Comparison of ENCODE assay signal across 12 mouse cellular contexts in genomic region chr10:76798751-76799585, GRCm38 (mm10).
DNase-seq lines count a peak whose midpoint lies in the region; ATAC-seq and TF ChIP-seq lines count a peak whose summit lies in the region.
"Had no signal": no experiment of that assay in that cellular context is flagged by ENCODE, and none has a peak within 500 bp of the region (broad histone marks: within the 10 kb centered on the region; RNA-seq: fewer than 3 reads in every experiment).

No protein-coding gene starts in this region.

- no peaks in the 10 kb centered on the region for H3K9me3 ChIP-seq in heart, embryonic 14.5 days (ENCODE audit: control insufficient read depth, low read length)
- no peaks in the 10 kb centered on the region for H3K9me3 ChIP-seq in intestine, postnatal 0 days (ENCODE audit: control insufficient read depth)
- H3K9me3 ChIP-seq: hindbrain, embryonic 10.5 days had no signal

- H3K36me3 ChIP-seq in heart, embryonic 14.5 days (ENCODE audit: control insufficient read depth, insufficient read depth, low read length): no peaks in the 10 kb centered on the region
- H3K36me3 ChIP-seq in intestine, postnatal 0 days (ENCODE audit: control insufficient read depth, insufficient read depth): no peaks in the 10 kb centered on the region; the same call in 1 of the 2 replicates
- H3K36me3 ChIP-seq in small intestine, adult 2 months (ENCODE audit: control insufficient read depth, insufficient read depth, low read length): no peaks in the 10 kb centered on the region

- intact Hi-C loops in left cerebral cortex, postnatal 25 days (cut with DNase I): no loop called here

- no peak for DNase-seq in heart, adult 8-10 months (ENCODE audit: low spot score)
- DNase-seq in CD8-positive naive resting alpha-beta T cell, adult 2 months (ENCODE audit: low read depth in 2 of 2, low spot score in 2 of 2): peak; percentile 27 to 46
- no peak for DNase-seq in frontal cortex, adult 2 months (ENCODE audit: extremely low spot score in 1 of 2, low spot score in 1 of 2)
- DNase-seq in left cerebral cortex, postnatal 25 days (ENCODE audit: low spot score in 2 of 2): no peak
- DNase-seq in frontal cortex, postnatal 14 days (ENCODE audit: low spot score in 2 of 2): no peak
- DNase-seq: adrenal gland, postnatal 10 days; forebrain, postnatal 0 days; midbrain, embryonic 14.5 days had no signal

- H3K27me3 ChIP-seq in heart, embryonic 14.5 days (ENCODE audit: control insufficient read depth, insufficient read depth, low read length): no peaks in the 10 kb centered on the region
- H3K27me3 ChIP-seq in intestine, postnatal 0 days (replicated peaks; ENCODE audit: control insufficient read depth, insufficient read depth, low read length): no peaks in the 10 kb centered on the region
- H3K27me3 ChIP-seq in small intestine, adult 2 months (ENCODE audit: control insufficient read depth, insufficient read depth, low read length): no peaks in the 10 kb centered on the region

- ATAC-seq in heart, embryonic 14.5 days (ENCODE audit: insufficient number of reproducible peaks, insufficient read depth, low FRiP score, low read depth): no peak
- ATAC-seq in intestine, postnatal 0 days: 0 out of 2 replicates have a peak, but pooled peaks have one; percentile 38
- ATAC-seq: forebrain, postnatal 0 days had no signal

- H3K9ac ChIP-seq in heart, embryonic 14.5 days (ENCODE audit: low read length): no peak overlapping the region
- no peak overlapping the region for H3K9ac ChIP-seq in intestine, postnatal 0 days (ENCODE audit: low read depth, low read length)
- H3K9ac ChIP-seq: forebrain, postnatal 0 days had no signal

- no peak for TF ChIP-seq CTCF in intestine, postnatal 0 days (IDR thresholded peaks at IDR 0.05; ENCODE audit: low read depth)
- TF ChIP-seq CTCF in small intestine, adult 2 months (IDR thresholded peaks at IDR 0.05; ENCODE audit: extremely low read depth, insufficient read length, insufficient replicate concordance, low read depth, low read length): no peak

- H3K4me2 ChIP-seq in heart, embryonic 14.5 days (ENCODE audit: low read length): peak overlapping the region; percentile 23; the same call in 1 of the 2 replicates
- no peak overlapping the region for H3K4me2 ChIP-seq in intestine, postnatal 0 days (replicated peaks; ENCODE audit: low read depth)

- WGBS in heart, embryonic 14.5 days: 60% methylated on average over 17 of the region's 17 CpGs
- 67% methylated on average over 17 of the region's 17 CpGs for WGBS in intestine, postnatal 0 days
- 40% methylated on average over 17 of the region's 17 CpGs for WGBS in small intestine, adult 2 months

- no peak overlapping the region for H3K27ac ChIP-seq in heart, embryonic 14.5 days (replicated peaks in 1 of 2; ENCODE audit: control insufficient read depth in 1 of 2, insufficient read depth in 1 of 2, low read depth in 2 of 2, low read length in 2 of 2)
- no peak overlapping the region for H3K27ac ChIP-seq in intestine, postnatal 0 days (ENCODE audit: low read depth, low read length)
- no peak overlapping the region for H3K27ac ChIP-seq in small intestine, adult 2 months (ENCODE audit: insufficient read depth, low read depth, low read length)
- H3K27ac ChIP-seq: hindbrain, embryonic 10.5 days had no signal

- TF ChIP-seq POLR2A in small intestine, adult 2 months (IDR thresholded peaks at IDR 0.05; ENCODE audit: low read depth, low read length): no peak

- H3K4me3 ChIP-seq in heart, embryonic 14.5 days (ENCODE audit: control insufficient read depth in 1 of 2, insufficient read depth in 1 of 2, low read depth in 1 of 2, low read length in 2 of 2): no peak overlapping the region
- H3K4me3 ChIP-seq in intestine, postnatal 0 days (ENCODE audit: low read depth, low read length): no peak overlapping the region
- peak overlapping the region; percentile 38 for H3K4me3 ChIP-seq in small intestine, adult 2 months (ENCODE audit: low read depth, low read length)
- H3K4me3 ChIP-seq: hindbrain, embryonic 10.5 days had no signal

- peaks cover 3 to 15% of the 10 kb centered on the region in 2 experiments; a peak in 3 of 4 replicates for H3K4me1 ChIP-seq in heart, embryonic 14.5 days (ENCODE audit: control insufficient read depth in 2 of 2, insufficient read depth in 2 of 2, low read length in 2 of 2)
- no peaks in the 10 kb centered on the region for H3K4me1 ChIP-seq in intestine, postnatal 0 days (replicated peaks; ENCODE audit: control insufficient read depth, insufficient read depth, low read length)
- H3K4me1 ChIP-seq in small intestine, adult 2 months (ENCODE audit: control insufficient read depth, insufficient read depth, insufficient read length, low read length): no peaks in the 10 kb centered on the region; the same call in 1 of the 2 replicates

Comparison
In these comparisons a context has a peak if more than half of its experiments do, and no peak if none do; other contexts are left out.
1. DNase-seq: peak in CD8-positive naive resting alpha-beta T cell, adult 2 months (2 of 2); none in heart, adult 8-10 months (single experiment), frontal cortex, adult 2 months (0 of 2), left cerebral cortex, postnatal 25 days (0 of 2) and frontal cortex, postnatal 14 days (0 of 2).